Mouse (Mus musculus) cortical plate, adult 2 months (tissue): ENCODE measurements around the gene Otx2.

Source experiments
- CTCF ChIP-seq: fragments of 200-500 bp; IDR thresholded peaks from 2 replicates; pipeline ENCODE4 v1.5.1; 2011; ENCODE audit warnings: mild to moderate bottlenecking, control low read depth, low read length; ENCODE audit not compliant: insufficient read depth; ENCODE audit errors: extremely low read depth
- POLR2A ChIP-seq: fragments of 200-500 bp; IDR thresholded peaks from 2 replicates; pipeline ENCODE4 v1.6.1; 2011; ENCODE audit warnings: mild to moderate bottlenecking, low read length, control low read depth; ENCODE audit not compliant: insufficient read depth; ENCODE audit errors: extremely low read depth

DNA sequence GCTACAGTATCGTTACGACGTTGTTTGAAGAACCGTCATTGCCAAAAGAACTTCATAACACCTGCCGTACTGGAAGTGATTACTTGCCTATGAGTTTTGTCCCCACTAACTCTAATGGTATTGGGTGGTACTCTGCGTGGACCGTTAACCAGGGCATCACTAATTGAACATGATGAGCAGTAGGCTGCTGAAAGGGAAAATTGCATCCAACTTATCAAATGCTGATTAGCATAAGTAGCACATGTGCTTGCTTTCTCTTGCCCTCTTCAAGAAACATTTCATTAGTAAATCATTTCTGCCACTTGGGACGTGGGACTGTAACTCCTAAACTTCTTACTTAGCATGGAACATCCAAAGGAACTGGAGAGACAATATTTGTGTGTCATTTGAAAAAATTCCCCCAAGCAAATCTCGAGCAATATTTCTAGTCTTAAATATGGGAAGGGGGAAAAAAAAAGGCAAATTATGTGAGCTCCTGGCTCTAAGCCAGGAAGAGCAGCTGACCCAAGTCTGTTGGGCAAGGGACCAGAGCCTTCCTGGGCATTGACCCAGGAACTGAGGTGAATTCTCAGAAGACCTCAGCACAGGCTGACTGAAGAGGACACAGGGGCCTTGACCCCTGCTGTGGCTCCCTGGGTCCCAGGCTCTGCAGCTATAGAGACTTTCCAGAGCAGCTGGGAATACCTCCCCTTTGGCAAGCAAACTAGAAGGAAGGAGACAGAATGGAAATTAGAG lies 48.9 kb downstream of the Otx2 start:
- no peak for TF ChIP-seq CTCF
- TF ChIP-seq POLR2A, result no peak
